Mouse (Mus musculus): Measurements from ENCODE around the gene Bex3. TPM values are rescaled to one million over a fixed set of nuclear protein-coding genes. Genes with fewer than 3 reads are reported as not detected.
A peak's percentile ranks its signal among the peaks of the same experiment; 100 is the strongest.
"Not testable (repeated sequence)": the region's sequence is repeated elsewhere in the genome, so short reads cannot be mapped to it uniquely, and the experiment has no call there.

Bex3 gene
- 100 to 1,000 TPM; 298 to 309 TPM for total RNA-seq (2021)

DNA sequence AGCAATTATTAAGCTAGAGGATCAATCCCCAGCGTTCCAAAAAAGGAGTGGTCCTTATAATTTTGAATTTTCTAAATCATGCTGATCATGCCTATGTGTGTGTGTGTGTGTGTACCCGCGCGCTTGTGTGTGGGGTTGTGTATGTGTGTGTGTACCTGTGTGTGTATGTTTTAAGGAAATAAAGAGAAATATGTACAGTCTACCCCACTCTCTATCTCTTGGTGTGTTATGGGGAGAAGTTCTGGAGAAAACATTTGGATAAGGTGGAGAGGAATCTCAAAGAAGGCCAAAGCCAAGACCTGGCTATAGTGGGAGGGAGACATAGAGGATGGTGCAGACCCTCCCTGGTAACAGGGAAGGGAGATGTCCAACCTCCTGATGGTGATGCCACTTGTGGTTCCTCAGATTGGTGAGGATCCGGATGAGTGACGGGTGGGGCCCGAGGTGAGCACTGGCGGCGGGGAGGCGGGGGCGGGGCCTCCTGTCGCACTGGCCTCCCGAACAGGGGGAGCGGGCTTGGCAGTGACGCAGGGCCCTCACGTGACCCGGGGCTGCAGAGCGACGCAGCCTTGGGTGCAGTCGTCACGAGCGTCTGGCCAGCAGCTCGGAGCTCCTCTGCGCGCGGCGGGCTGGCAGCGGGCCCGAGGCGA lies at the start of gene Bex3:
TSS of gene Bex3 (plus strand) at position 511 of the 650 bp plus-strand sequence.
- DNase-seq (ENCODE audit: low spot score in 2 of 2): peak; percentile 47 to 49
- intact Hi-C loops (cut with DNase I): not testable (repeated sequence)

- no peak for DNase-seq (ENCODE audit: low spot score in 2 of 2)
- intact Hi-C loops (cut with DNase I): no loop called here
These were observed 46.3 kb upstream of the Bex3 start for GRCm38 (mm10) chrX:136223714-136224113.

GRCm38 (mm10) chrX:136227768-136228167 lies 42.3 kb upstream of the Bex3 start:
- intact Hi-C loops (cut with DNase I): no loop called here
- DNase-seq (ENCODE audit: low spot score in 2 of 2): no peak

DNA sequence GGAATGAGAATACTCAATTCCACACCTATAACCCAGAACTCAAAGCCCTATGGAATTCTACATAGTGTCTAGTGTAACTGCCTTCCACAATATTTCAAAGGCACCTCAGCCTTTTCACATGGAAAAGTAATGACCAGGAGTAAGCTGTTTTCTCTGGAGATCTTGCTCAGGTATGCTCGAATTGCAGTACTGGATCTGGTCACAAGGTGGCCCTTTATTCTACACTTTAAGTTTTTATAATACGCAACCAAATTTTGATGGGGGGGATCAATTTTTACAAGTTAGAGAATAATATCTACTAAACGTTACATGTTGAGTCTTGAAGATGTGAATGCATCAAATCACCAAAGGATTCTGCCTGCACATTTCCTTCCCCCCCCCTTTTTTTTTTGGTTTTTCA lies 31.9 kb upstream of the Bex3 start:
- peak in 1 of 2 experiments; percentile 18 for DNase-seq (ENCODE audit: low spot score in 2 of 2)
- intact Hi-C loops (cut with DNase I): loop anchor here (1.0 to 5.0 kb wide), 2 partner anchors 66 to 84 kb away; no protein-coding TSS in a partner anchor

GRCm38 (mm10) chrX:136243181-136243580 lies 26.9 kb upstream of the Bex3 start:
- intact Hi-C loops (cut with DNase I): no loop called here

DNA sequence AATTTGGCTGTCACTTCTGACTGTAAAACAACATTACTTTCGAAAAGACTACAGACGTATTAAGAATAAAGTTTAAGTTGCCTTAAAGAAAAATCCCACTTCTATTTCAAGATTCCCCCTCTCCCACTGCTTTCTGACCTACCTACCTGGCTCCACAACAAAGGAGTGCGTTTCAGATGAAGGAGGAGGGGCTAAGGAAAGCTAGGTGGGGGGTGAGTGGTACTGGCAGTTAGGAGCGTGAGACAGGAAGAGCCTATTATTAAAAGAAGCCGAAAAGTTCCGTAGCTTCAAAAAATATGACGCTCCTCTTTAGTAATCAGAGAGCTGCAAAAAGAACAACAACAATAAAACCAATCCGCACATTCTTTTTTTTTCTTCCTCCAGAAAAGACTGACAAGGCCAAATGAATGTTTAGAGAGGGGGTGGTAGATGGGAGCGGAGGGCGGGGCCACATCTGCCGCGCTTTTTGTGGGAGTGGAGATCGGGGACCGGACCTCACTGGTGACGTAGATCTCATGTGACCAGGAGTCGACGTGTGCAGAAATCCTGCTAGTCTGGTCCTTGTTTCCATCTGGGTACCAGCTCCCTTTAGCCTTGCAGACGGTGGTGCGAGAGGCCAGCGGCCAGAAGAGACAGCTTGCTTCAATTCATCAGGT lies 25.4 kb upstream of the Bex3 start, which contains the start of gene Tceal9:
TSS of gene Tceal9 (plus strand) at position 506 of the 656 bp plus-strand sequence.
- peak; percentile 48 to 59 for DNase-seq (ENCODE audit: low spot score in 2 of 2)

More at GRCm38 (mm10) chrX:136243181-136243580, 26.9 kb upstream of the Bex3 start:
- DNase-seq (ENCODE audit: low spot score in 2 of 2): no peak

GRCm38 (mm10) chrX:136245521-136246071 lies 24.5 kb upstream of the Bex3 start:
- peak in 1 of 2 experiments; percentile 11 for DNase-seq (ENCODE audit: low spot score in 2 of 2)
- intact Hi-C loops (cut with DNase I): no loop called here

More for the DNA sequence above, 25.4 kb upstream of the Bex3 start, which contains the start of gene Tceal9:
- intact Hi-C loops (cut with DNase I): no loop called here

- no peak for DNase-seq (ENCODE audit: low spot score in 2 of 2)
- intact Hi-C loops (cut with DNase I): no loop called here
These were observed 21.2 kb upstream of the Bex3 start for GRCm38 (mm10) chrX:136248811-136249210.

DNA sequence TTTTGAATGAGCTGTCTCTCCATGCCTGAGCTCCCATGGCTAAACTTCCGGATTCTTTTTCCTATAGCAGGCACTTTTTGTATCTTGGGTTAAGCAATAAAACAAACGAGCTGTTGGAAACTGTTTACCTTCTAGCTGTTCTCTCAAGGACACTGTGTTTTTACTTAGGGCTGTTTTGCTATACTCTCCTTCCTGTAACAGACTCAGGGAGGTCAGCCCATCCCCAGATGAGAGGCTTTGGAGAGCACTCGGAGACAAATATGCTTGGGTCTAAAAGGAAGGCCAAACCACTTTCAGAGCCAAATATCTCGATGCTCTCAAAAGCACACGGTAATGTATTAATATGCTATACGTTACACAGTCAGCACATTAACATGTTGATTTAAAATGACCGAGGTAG lies 20.4 kb upstream of the Bex3 start:
- intact Hi-C loops (cut with DNase I): no loop called here
- no peak for DNase-seq (ENCODE audit: low spot score in 2 of 2)

DNA sequence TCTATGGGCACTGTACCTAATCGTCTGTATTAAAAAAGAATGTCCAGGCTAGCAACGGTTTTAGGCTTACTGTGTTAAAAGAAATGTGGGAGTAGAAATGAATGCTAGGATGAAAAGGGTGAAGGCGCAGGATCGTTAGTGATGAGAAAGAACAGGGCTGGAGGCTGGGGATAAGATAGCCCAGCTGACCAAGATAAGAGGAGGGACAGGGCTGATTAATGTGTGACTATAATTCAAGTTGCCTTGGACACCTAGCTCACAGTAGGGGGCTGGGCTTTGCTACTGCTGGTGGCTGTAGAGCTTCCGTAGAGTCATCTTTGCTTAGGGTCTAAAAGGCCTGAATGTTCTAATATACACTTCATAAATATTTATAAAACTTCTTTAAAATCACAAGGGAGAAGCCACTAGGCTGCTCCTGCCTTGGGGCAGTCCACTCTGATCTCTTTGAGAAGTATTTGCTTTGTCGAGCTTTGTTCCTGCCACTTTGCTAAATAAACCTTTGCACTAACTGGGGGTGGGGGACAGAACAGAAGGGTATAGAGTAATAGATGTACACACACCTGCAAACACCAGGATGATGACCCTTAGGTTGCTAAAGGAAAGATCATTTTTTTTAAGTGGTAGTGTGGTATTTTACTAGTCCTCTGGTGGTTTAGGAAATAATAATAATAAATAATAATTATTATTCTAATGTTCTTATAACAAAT lies 17.9 kb upstream of the Bex3 start:
- intact Hi-C loops (cut with DNase I): no loop called here
- DNase-seq (ENCODE audit: low spot score in 2 of 2): no peak

GRCm38 (mm10) chrX:136267720-136268119 lies 2.3 kb upstream of the Bex3 start:
- DNase-seq (ENCODE audit: low spot score in 2 of 2): no peak
- intact Hi-C loops (cut with DNase I): no loop called here

- no peak for DNase-seq (ENCODE audit: low spot score in 2 of 2)
- intact Hi-C loops (cut with DNase I): no loop called here
These were observed 1.9 kb upstream of the Bex3 start for GRCm38 (mm10) chrX:136268173-136268572.

GRCm38 (mm10) chrX:136270393-136271111 lies 499 bp downstream of the Bex3 start:
- DNase-seq (ENCODE audit: low spot score in 2 of 2): peak in 1 of 2 experiments; percentile 8
- intact Hi-C loops (cut with DNase I): not testable (repeated sequence)

DNA sequence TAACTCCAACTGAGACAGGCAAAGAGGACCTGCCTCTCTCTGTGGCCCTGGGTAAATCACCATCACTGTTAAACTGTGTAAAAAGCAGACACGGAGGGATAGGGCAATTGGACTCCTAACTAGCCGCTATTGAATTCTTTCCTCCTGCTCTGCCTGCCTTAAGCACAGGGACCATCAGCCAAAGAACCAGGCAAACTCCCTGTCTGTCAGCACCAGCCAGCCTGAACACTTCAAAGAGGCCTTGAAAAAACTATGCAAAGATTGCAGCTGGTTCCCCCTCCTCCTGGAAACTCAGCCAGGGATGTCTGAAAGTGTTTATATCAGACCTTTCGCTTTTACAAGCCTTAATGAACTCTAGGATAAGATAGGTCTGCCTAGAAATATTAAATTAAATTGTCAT lies 4.5 kb downstream of the Bex3 start:
- intact Hi-C loops (cut with DNase I): no loop called here
- DNase-seq (ENCODE audit: low spot score in 2 of 2): no peak

DNA sequence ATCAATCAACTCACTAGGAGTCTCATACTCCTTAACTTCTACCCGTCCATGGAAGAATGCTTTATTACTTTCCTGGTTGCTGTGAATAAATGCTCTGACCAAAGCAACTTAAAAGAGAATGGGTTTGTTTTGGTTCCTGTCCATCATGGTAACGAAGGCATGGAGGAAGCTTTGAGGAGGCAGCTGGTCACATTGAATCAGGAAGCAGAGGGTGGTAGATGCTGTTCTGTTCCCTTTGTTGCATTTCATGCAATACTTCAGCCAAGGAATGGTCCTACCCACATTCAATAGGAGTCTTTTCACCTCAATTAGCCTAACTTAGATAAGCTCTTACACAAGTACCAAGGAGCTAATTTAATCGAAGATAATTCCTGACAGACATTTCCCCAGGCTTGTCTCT lies 5.3 kb downstream of the Bex3 start:
- intact Hi-C loops (cut with DNase I): no loop called here
- DNase-seq (ENCODE audit: low spot score in 2 of 2): no peak

- intact Hi-C loops (cut with DNase I): no loop called here
- no peak for DNase-seq (ENCODE audit: low spot score in 2 of 2)
These were observed 7.5 kb downstream of the Bex3 start for GRCm38 (mm10) chrX:136277577-136277976.

- intact Hi-C loops (cut with DNase I): no loop called here
- DNase-seq (ENCODE audit: low spot score in 2 of 2): no peak
These were observed 8.3 kb downstream of the Bex3 start for GRCm38 (mm10) chrX:136278401-136278800.

DNA sequence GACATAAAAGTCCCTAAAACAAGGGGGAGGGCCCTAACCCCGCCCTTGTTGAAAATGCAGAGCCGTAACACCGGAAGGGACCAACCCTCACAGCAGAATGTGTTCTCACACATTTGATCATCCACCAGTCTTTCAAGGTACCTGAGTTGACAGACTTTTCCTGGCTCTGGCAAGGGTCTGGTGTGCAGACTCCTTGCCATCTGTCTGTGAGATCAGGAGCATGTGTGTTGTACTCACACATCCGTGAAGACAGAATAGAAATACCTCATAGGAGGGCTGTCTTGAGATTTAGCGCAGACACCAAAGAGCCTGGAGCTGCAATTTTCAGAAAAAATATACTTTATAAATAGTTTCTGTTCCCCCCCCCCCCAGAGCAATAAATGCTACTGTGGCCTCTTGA lies 9.4 kb downstream of the Bex3 start:
- intact Hi-C loops (cut with DNase I): no loop called here
- peak; percentile 15 to 17 for DNase-seq (ENCODE audit: low spot score in 2 of 2)

DNA sequence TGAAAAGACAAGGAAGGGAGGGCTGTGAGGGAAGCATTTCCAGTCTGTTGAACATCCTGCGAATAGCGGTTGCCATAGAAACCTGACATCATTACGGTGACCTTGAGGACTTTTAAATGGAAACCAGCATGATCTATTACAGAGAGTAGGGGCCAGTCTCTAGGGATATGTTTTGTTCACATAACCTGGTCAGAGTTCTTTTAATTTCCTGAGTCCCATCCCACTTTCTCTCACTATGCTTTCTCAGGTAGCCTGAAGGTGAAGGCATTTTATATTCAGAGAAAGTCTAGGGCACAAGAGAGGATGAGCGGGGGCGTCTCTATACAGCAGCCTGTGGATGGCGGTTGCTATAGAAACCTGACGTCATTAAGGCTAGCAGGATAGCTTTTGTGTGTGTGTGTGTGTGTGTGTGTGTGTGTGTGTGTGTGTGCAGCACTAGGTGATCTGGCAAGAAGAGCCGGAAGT lies 20.8 kb downstream of the Bex3 start:
- intact Hi-C loops (cut with DNase I): no loop called here
- DNase-seq (ENCODE audit: low spot score in 2 of 2): peak; percentile 30 to 34

All from left cerebral cortex, postnatal 36 days (tissue).